Mouse (Mus musculus) intestine, postnatal 0 days (tissue): ENCODE results near the gene Mboat1. TPM values are rescaled to one million over a fixed set of nuclear protein-coding genes. Genes with fewer than 3 reads are reported as not detected.

Source experiments
- ATAC-seq: fragments of 200-750 bp; cut with Nextera tagmentation; 2 replicates; pipeline ENCODE4 v1.8.0; 2017; ENCODE audit warnings: mild to moderate bottlenecking, moderate TSS enrichment, moderate library complexity
- H3K27ac ChIP-seq: fragments of 300-500 bp; sonication (generic); 2 replicates; pipeline ENCODE4 v1.5.1; 2014; ENCODE audit warnings: mild to moderate bottlenecking, low read depth, low read length, moderate library complexity
- H3K27me3 ChIP-seq: fragments of 300-500 bp; sonication (generic); replicated peaks from 2 replicates; pipeline ENCODE4 v1.6.1; 2014; ENCODE audit warnings: low read length, mixed read lengths; ENCODE audit not compliant: control insufficient read depth, insufficient read depth
- H3K36me3 ChIP-seq: fragments of 300-500 bp; sonication (generic); 2 replicates; pipeline ENCODE4 v1.6.1; 2014; ENCODE audit warnings: mild to moderate bottlenecking, moderate library complexity; ENCODE audit not compliant: control insufficient read depth, insufficient read depth
- H3K4me1 ChIP-seq: fragments of 300-500 bp; sonication (generic); replicated peaks from 2 replicates; pipeline ENCODE4 v1.6.1; 2014; ENCODE audit warnings: antibody characterized with exemption, low read length, mixed read lengths; ENCODE audit not compliant: control insufficient read depth, insufficient read depth
- H3K4me2 ChIP-seq: fragments of 300-500 bp; sonication (generic); replicated peaks from 2 replicates; pipeline ENCODE4 v1.6.1; 2014; ENCODE audit warnings: low read depth, mild to moderate bottlenecking, moderate library complexity
- H3K4me3 ChIP-seq: fragments of 300-500 bp; sonication (generic); 2 replicates; pipeline ENCODE4 v1.5.1; 2014; ENCODE audit warnings: low read depth, low read length
- H3K9ac ChIP-seq: fragments of 300-500 bp; sonication (generic); 2 replicates; pipeline ENCODE4 v1.6.1; 2014; ENCODE audit warnings: mild to moderate bottlenecking, low read depth, low read length
- H3K9me3 ChIP-seq: fragments of 300-500 bp; sonication (generic); 2 replicates; pipeline ENCODE4 v1.6.1; 2016; ENCODE audit warnings: mixed run types; ENCODE audit not compliant: control insufficient read depth
- CTCF ChIP-seq: sonication (generic); IDR thresholded peaks from 2 replicates; pipeline ENCODE4 v1.5.1; 2016; ENCODE audit warnings: low read depth, mild to moderate bottlenecking, control low read depth, antibody characterized with exemption, moderate library complexity
- WGBS: fragments of 180-500 bp; shearing (Covaris S2); extraction: QIAGEN DNeasy Blood & Tissue Kit; methylation state at CpG from one replicate; pipeline ENCODE4 v1.1.7; 2014; 5-methylcytosine and 5-hydroxymethylcytosine counted together
- polyA plus RNA-seq: library from polyadenylated mRNA; unstranded; fragments of >200 nt; fragmentation: Nextera tagmentation; extraction: Ambion mirVana; gene quantifications from 2 replicates; pipeline ENCODE4 v1.2.1, GENCODE M21; 2015

The Mboat1 gene
- polyA plus RNA-seq, 1 experiment from 2014 or later, result 13.6 TPM

DNA sequence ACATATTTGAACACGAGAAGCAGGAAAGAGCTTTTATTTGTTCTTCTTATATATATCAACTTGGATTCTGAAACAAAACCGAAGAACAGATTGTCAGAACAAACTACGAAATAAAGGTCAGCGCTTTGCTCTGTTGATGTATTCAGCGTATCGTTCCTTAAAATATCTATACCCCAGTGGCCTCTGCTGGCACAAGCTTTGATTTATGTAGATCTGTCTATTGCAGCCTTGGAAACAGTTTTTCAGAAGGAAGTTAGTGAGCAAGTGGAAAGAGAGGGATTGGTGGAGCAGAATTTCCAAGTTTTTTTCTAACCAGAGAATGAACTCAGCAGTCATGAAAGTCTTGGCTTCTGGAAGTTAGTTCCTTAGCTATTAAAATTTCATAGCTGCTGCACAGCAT is 103.1 kb downstream of the Mboat1 start:
- ATAC-seq, result no peak
- H3K36me3 ChIP-seq, result peaks cover 4% of the 10 kb centered on the region; the same call in 1 of the 2 replicates
- no peaks in the 10 kb centered on the region for H3K9me3 ChIP-seq
- no peaks in the 10 kb centered on the region for H3K4me1 ChIP-seq
- H3K27ac ChIP-seq, result no peak overlapping the region
- WGBS, result 83% methylated on average over 6 of the region's 6 CpGs
- no peak overlapping the region for H3K4me3 ChIP-seq
- no peak for TF ChIP-seq CTCF
- H3K9ac ChIP-seq, result no peak overlapping the region
- H3K4me2 ChIP-seq, result no peak overlapping the region
- H3K27me3 ChIP-seq, result no peaks in the 10 kb centered on the region

- H3K27me3 ChIP-seq, result no peaks in the 10 kb centered on the region
Measured at GRCm38 (mm10) chr13:30245573-30245972, 109.3 kb downstream of the Mboat1 start.

DNA sequence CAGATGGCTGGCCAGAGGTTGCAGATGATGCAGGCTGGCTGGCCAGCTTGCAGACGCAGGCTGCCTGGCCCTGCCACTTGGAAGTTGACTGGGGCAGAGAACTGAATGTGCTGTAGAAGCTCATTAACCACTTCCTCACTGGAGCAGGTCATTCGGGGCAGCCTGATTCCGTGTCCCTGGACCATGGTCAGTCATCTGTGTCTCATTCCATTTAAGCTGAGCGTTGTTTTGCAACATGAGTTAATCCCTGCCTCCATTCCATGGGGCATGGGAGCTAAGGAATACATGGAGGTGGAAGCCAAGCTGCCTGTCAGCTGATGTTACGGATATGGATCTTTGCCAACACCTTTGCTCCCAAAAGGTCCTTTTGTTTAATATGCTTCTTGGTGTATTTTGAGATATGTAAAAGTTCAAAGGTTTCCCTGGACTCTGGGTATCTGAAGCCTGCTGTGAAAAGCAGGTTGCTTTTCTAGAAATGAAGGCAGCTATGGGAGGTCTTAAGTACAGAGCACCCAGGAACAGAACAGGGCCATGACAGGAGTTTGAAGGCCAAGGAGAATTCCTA is 114.1 kb downstream of the Mboat1 start:
- Histone ChIP-seq H3K9me3 (no peaks in the 10 kb centered on the region), H3K36me3 (no peaks in the 10 kb centered on the region; the same call in 1 of the 2 replicates), H3K4me3 (no peak overlapping the region), H3K9ac (no peak overlapping the region), H3K4me1 (no peaks in the 10 kb centered on the region), H3K4me2 (no peak overlapping the region), H3K27me3 (no peaks in the 10 kb centered on the region), H3K27ac (no peak overlapping the region)
- no peak for TF ChIP-seq CTCF
- ATAC-seq, result no peak
- 60% methylated on average over 5 of the region's 5 CpGs for WGBS

More at GRCm38 (mm10) chr13:30245573-30245972, 109.3 kb downstream of the Mboat1 start:
- Histone ChIP-seq H3K4me1 (no peaks in the 10 kb centered on the region), H3K4me3 (no peak overlapping the region), H3K9me3 (no peaks in the 10 kb centered on the region), H3K4me2 (no peak overlapping the region), H3K9ac (no peak overlapping the region), H3K36me3 (no peaks in the 10 kb centered on the region; the same call in 1 of the 2 replicates), H3K27ac (no peak overlapping the region)
- no peak for ATAC-seq
- no peak for TF ChIP-seq CTCF
- 86% methylated on average over 4 of the region's 4 CpGs for WGBS

DNA sequence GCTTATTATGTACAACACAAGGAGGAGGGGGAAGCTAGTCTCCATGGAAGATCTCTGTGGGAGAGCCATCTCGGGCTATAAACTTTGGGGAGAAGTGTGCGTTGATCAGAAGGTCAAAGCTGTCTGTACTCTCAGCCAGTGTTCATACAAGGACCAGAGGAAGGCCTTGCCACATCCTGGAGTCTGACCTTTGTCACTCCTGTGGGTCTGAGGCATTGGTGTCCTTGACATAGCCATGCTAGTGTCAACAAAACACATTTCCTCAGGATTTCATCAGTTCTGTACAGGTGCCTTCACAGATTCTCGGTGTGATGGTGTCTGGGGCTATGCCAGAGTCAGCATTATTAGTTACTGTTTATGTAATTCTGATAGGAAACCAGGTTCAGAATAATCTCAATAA is 115.1 kb downstream of the Mboat1 start:
- Histone ChIP-seq H3K36me3 (no peaks in the 10 kb centered on the region; the same call in 1 of the 2 replicates), H3K27me3 (no peaks in the 10 kb centered on the region), H3K4me3 (no peak overlapping the region), H3K9ac (no peak overlapping the region), H3K27ac (no peak overlapping the region), H3K4me1 (no peaks in the 10 kb centered on the region), H3K9me3 (no peaks in the 10 kb centered on the region), H3K4me2 (no peak overlapping the region)
- no peak for ATAC-seq
- 55% methylated on average over 3 of the region's 3 CpGs for WGBS
- no peak for TF ChIP-seq CTCF

DNA sequence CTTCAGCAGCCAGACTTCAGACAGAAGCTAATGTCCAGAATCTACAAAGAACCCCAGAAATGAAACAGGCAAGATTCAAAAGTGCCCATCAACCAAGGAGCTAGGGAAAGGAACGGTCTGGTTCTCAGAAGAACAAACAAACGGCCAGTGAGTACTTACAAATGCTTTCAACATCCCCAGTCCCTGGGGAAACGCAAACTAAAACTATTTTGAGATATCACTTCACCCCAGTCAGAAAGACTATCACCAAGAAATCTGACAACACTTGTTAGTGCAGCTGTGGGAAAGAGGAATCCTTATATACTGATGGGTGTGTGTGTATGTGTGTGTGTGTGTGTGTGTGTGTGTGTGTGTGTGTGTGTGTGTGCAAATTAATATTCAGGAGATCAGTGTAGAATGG is 116.4 kb downstream of the Mboat1 start:
- Histone ChIP-seq H3K36me3 (no peaks in the 10 kb centered on the region), H3K4me3 (no peak overlapping the region), H3K4me1 (no peaks in the 10 kb centered on the region), H3K9me3 (no peaks in the 10 kb centered on the region), H3K9ac (no peak overlapping the region), H3K4me2 (no peak overlapping the region), H3K27me3 (no peaks in the 10 kb centered on the region), H3K27ac (no peak overlapping the region)
- ATAC-seq, result no peak
- TF ChIP-seq CTCF, result no peak
- 20% methylated on average over 3 of the region's 3 CpGs for WGBS

- ATAC-seq, result no peak
- WGBS, result 39% methylated on average over 5 of the region's 5 CpGs
Measured at GRCm38 (mm10) chr13:30253636-30254264, 117.5 kb downstream of the Mboat1 start.

More at GRCm38 (mm10) chr13:30253636-30254264, 117.5 kb downstream of the Mboat1 start:
- no peaks in the 10 kb centered on the region for H3K9me3 ChIP-seq
- H3K36me3 ChIP-seq, result no peaks in the 10 kb centered on the region
- no peak for TF ChIP-seq CTCF
- no peaks in the 10 kb centered on the region for H3K4me1 ChIP-seq
- H3K27me3 ChIP-seq, result no peaks in the 10 kb centered on the region
- no peak overlapping the region for H3K27ac ChIP-seq
- H3K4me3 ChIP-seq, result no peak overlapping the region
- no peak overlapping the region for H3K4me2 ChIP-seq
- no peak overlapping the region for H3K9ac ChIP-seq
